Mouse (Mus musculus) myocyte (in vitro differentiated cells): ENCODE results near the gene Slc16a12. TPM values are rescaled to one million over a fixed set of nuclear protein-coding genes. Genes with fewer than 3 reads are reported as not detected.

Source experiments
- H3K27me3 ChIP-seq: one replicate; pipeline ENCODE4 v1.6.1; 2011; ENCODE audit not compliant: control insufficient read depth, insufficient read depth, insufficient read length
- H3K36me3 ChIP-seq: one replicate; pipeline ENCODE4 v1.6.1; 2011; ENCODE audit not compliant: control insufficient read depth, insufficient read depth
- H3K4me2 ChIP-seq: one replicate; pipeline ENCODE4 v1.6.1; 2011; ENCODE audit warnings: low read depth, control low read depth
- H3K4me3 ChIP-seq: one replicate; pipeline ENCODE4 v1.5.1; 2011; ENCODE audit warnings: mild to moderate bottlenecking, control low read depth, moderate library complexity
- H3K79me2 ChIP-seq: one replicate; pipeline ENCODE4 v1.6.1; 2011; ENCODE audit not compliant: control insufficient read depth, insufficient read depth
- H3ac ChIP-seq: one replicate; pipeline ENCODE4 v1.6.1; 2011; ENCODE audit not compliant: control insufficient read depth, insufficient read length
- CEBPB ChIP-seq: IDR thresholded peaks from 2 replicates; pipeline ENCODE4 v1.6.1; 2011; ENCODE audit warnings: mild to moderate bottlenecking, moderate library complexity; ENCODE audit not compliant: poor library complexity, insufficient read depth, severe bottlenecking
- E2F4 ChIP-seq: IDR thresholded peaks from one replicate; pipeline ENCODE4 v1.6.1; 2011; ENCODE audit warnings: mild to moderate bottlenecking, control low read depth, moderate library complexity; ENCODE audit not compliant: insufficient read depth
- MAX ChIP-seq: IDR thresholded peaks from one replicate; pipeline ENCODE4 v1.6.1; 2011; ENCODE audit warnings: low read depth, mild to moderate bottlenecking, control low read depth
- MYOD1 ChIP-seq, 3 experiments: IDR thresholded peaks; one replicate each; pipeline ENCODE4 v1.6.1; 2011; ENCODE audit warnings: control low read depth in 2 of 3, low read depth in 2 of 3, mild to moderate bottlenecking in 2 of 3, moderate library complexity in 1 of 3; ENCODE audit not compliant: insufficient read length in 2 of 3, control insufficient read depth in 1 of 3
- MYOG ChIP-seq, 3 experiments: IDR thresholded peaks; one replicate each; pipeline ENCODE4 v1.6.1; 2011; ENCODE audit warnings: control low read depth in 2 of 3, low read depth in 2 of 3, mild to moderate bottlenecking in 2 of 3; ENCODE audit not compliant: insufficient read length in 2 of 3, control insufficient read depth in 1 of 3, insufficient read depth in 1 of 3
- POLR2A ChIP-seq: IDR thresholded peaks from one replicate; pipeline ENCODE4 v1.6.1; 2011; ENCODE audit warnings: low read depth, mild to moderate bottlenecking, control low read depth, moderate library complexity; ENCODE audit not compliant: insufficient read length
- POLR2AphosphoS2 ChIP-seq: IDR thresholded peaks from one replicate; pipeline ENCODE4 v1.6.1; 2011; ENCODE audit warnings: low read depth, control low read depth; ENCODE audit not compliant: insufficient read length
- REST ChIP-seq: IDR thresholded peaks from one replicate; pipeline ENCODE4 v1.6.1; 2011; ENCODE audit warnings: mild to moderate bottlenecking, control low read depth, moderate library complexity; ENCODE audit not compliant: insufficient read depth, insufficient read length
- SRF ChIP-seq: IDR thresholded peaks from one replicate; pipeline ENCODE4 v1.6.1; 2011; ENCODE audit warnings: low read depth; ENCODE audit not compliant: control insufficient read depth, insufficient read length
- TCF12 ChIP-seq: IDR thresholded peaks from one replicate; pipeline ENCODE4 v1.6.1; 2011; ENCODE audit warnings: mild to moderate bottlenecking, control low read depth; ENCODE audit not compliant: poor library complexity, insufficient read depth, severe bottlenecking
- TCF3 ChIP-seq: IDR thresholded peaks from one replicate; pipeline ENCODE4 v1.6.1; 2011; ENCODE audit warnings: low read depth, control low read depth; ENCODE audit not compliant: insufficient read length
- USF1 ChIP-seq: IDR thresholded peaks from one replicate; pipeline ENCODE4 v1.6.1; 2011; ENCODE audit warnings: low read depth, mild to moderate bottlenecking, control low read depth, moderate library complexity
- polyA plus RNA-seq: library from polyadenylated mRNA; unstranded; fragments of >200 nt; fragmentation: generic; extraction: Trizol; gene quantifications from one replicate; pipeline ENCODE4 v1.2.1, GENCODE M21; 2012; ENCODE audit warnings: missing spikeins

Slc16a12 gene
- polyA plus RNA-seq, 1 experiment = 0.04 TPM

GRCm38 (mm10) chr19:34714250-34714666 is 32.8 kb downstream of the Slc16a12 start:
- H3ac ChIP-seq = no peak overlapping the region
- no peak overlapping the region for H3K4me2 ChIP-seq
- no peaks in the 10 kb centered on the region for H3K27me3 ChIP-seq
- H3K4me3 ChIP-seq = no peak overlapping the region
- no peak for TF ChIP-seq TCF12
- no peak for TF ChIP-seq TCF3
- TF ChIP-seq MYOG (IDR thresholded peaks at IDR 0.05; ENCODE audit: control insufficient read depth in 1 of 3, insufficient read depth in 1 of 3, insufficient read length in 2 of 3, low read depth in 2 of 3) = no peak
- no peak for TF ChIP-seq MAX
- no peak for TF ChIP-seq E2F4
- H3K36me3 ChIP-seq = no peaks in the 10 kb centered on the region
- no peaks in the 10 kb centered on the region for H3K79me2 ChIP-seq

- Histone ChIP-seq H3K79me2 (no peaks in the 10 kb centered on the region), H3K27me3 (no peaks in the 10 kb centered on the region), H3K4me3 (no peak overlapping the region), H3K36me3 (no peaks in the 10 kb centered on the region), H3K4me2 (no peak overlapping the region), H3ac (no peak overlapping the region)
- TF ChIP-seq USF1 (no peak), MYOG (IDR thresholded peaks at IDR 0.05; ENCODE audit: control insufficient read depth in 1 of 3, insufficient read depth in 1 of 3, insufficient read length in 2 of 3, low read depth in 2 of 3) (no peak), TCF3 (no peak), TCF12 (no peak), MYOD1 (IDR thresholded peaks at IDR 0.05; ENCODE audit: control insufficient read depth in 1 of 3, insufficient read length in 2 of 3, low read depth in 2 of 3) (no peak), SRF (no peak), REST (no peak), E2F4 (no peak), POLR2AphosphoS2 (no peak), MAX (no peak), CEBPB (no peak)
These were observed 35.0 kb downstream of the Slc16a12 start for GRCm38 (mm10) chr19:34712050-34712449.

- no peaks in the 10 kb centered on the region for H3K79me2 ChIP-seq
- no peak overlapping the region for H3ac ChIP-seq
- H3K4me3 ChIP-seq = no peak overlapping the region
- no peak overlapping the region for H3K4me2 ChIP-seq
- no peaks in the 10 kb centered on the region for H3K36me3 ChIP-seq
- no peak for TF ChIP-seq E2F4
- no peak for TF ChIP-seq MYOD1 (IDR thresholded peaks at IDR 0.05; ENCODE audit: control insufficient read depth in 1 of 3, insufficient read length in 2 of 3, low read depth in 2 of 3)
- H3K27me3 ChIP-seq = no peaks in the 10 kb centered on the region
These were observed 38.9 kb downstream of the Slc16a12 start for GRCm38 (mm10) chr19:34708221-34708620.

GRCm38 (mm10) chr19:34707571-34707970 is 39.5 kb downstream of the Slc16a12 start:
- Histone ChIP-seq H3K27me3 (no peaks in the 10 kb centered on the region), H3K79me2 (no peaks in the 10 kb centered on the region), H3K4me3 (no peak overlapping the region), H3ac (no peak overlapping the region), H3K36me3 (no peaks in the 10 kb centered on the region), H3K4me2 (no peak overlapping the region)
- TF ChIP-seq TCF3 (no peak), REST (no peak), TCF12 (no peak), USF1 (no peak), E2F4 (no peak), POLR2A (no peak), SRF (no peak), MYOD1 (IDR thresholded peaks at IDR 0.05; ENCODE audit: control insufficient read depth in 1 of 3, insufficient read length in 2 of 3, low read depth in 2 of 3) (no peak), POLR2AphosphoS2 (no peak), MAX (no peak), MYOG (IDR thresholded peaks at IDR 0.05; ENCODE audit: control insufficient read depth in 1 of 3, insufficient read depth in 1 of 3, insufficient read length in 2 of 3, low read depth in 2 of 3) (no peak), CEBPB (no peak)

GRCm38 (mm10) chr19:34706261-34706660 is 40.8 kb downstream of the Slc16a12 start:
- no peak overlapping the region for H3K4me2 ChIP-seq
- H3K27me3 ChIP-seq = no peaks in the 10 kb centered on the region
- no peak overlapping the region for H3ac ChIP-seq
- H3K4me3 ChIP-seq = no peak overlapping the region
- TF ChIP-seq MAX = no peak
- no peak for TF ChIP-seq TCF12
- TF ChIP-seq SRF = no peak
- TF ChIP-seq REST = no peak
- no peak for TF ChIP-seq CEBPB
- no peak for TF ChIP-seq POLR2AphosphoS2
- no peak for TF ChIP-seq E2F4
- no peak for TF ChIP-seq USF1
- H3K79me2 ChIP-seq = no peaks in the 10 kb centered on the region
- H3K36me3 ChIP-seq = no peaks in the 10 kb centered on the region
